Mouse (Mus musculus) ES-Bruce4 (cell line): ENCODE results near the gene 1700012B09Rik.

Experiments used
- CTCF ChIP-seq: IDR thresholded peaks from one replicate; pipeline ENCODE4 v1.8.1; 2011; ENCODE audit warnings: low read depth, low read length
- POLR2A ChIP-seq: IDR thresholded peaks from one replicate; pipeline ENCODE4 v1.8.1; 2011; ENCODE audit warnings: low read length; ENCODE audit not compliant: insufficient read depth

- TF ChIP-seq CTCF (no peak), POLR2A (no peak)
Observed at GRCm38 (mm10) chr9:14720384-14720783, 50.4 kb downstream of the 1700012B09Rik start.
